Mouse (Mus musculus) 3134 (cell line): ENCODE measurements at regions not wholly inside any gene's neighbourhood (a gene's known extent, or its start where the extent isn't known, plus 50 kb on each side); places are given as distances from the start of the nearest gene placed in this dataset.

Source experiments
- DNase-seq: peaks from one replicate; pipeline ENCODE4 v3.0.0-alpha.2; 2011; ENCODE audit warnings: low spot score; ENCODE audit not compliant: insufficient read length; ENCODE audit errors: extremely low read depth

GRCm38 (mm10) chr17:63003911-63004310 lies 122.8 kb upstream of the Efna5 start:
- DNase-seq: no peak

- no peak for DNase-seq
These were observed 121.6 kb upstream of the Efna5 start for GRCm38 (mm10) chr17:63002729-63003128.

DNA sequence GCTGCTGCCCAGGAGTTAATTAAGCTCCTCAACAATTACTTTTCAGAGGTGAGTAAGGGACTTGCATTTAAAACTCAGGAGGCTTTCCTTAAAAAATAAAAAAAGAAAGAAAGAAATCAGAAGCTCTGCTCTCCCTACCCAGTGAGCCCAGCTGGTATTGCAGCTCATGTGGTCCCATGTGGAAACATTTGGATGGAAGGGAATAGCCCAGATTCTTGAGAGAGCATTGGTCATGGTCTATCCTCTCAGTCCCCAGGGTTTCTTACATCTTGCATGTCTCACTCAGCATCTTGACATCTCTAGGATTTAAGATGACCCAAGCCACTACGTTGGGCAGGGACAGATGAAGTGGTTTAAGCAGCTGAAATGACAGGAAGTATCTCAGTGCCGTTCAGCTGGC lies 120.8 kb upstream of the Efna5 start:
- DNase-seq: no peak

DNA sequence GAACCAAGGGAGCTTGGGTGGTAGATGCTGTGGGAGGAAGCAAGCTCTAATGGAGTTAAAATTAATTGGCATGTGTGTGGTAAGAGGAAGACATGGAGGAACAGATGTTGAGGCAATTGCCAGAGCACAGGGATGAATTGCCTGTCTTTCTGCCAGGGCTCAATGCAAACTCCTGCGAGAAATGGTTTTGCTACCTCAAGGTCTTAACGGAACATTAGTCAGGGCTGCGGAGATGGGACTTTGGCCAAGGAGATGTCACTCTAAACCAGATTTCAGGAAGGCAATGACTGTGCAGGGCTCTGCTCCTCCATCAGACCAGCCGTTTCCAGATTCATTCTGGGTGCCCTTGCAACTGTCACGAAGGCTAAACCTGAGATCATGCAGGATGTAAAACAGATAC lies 116.6 kb upstream of the Efna5 start:
- DNase-seq: no peak

DNA sequence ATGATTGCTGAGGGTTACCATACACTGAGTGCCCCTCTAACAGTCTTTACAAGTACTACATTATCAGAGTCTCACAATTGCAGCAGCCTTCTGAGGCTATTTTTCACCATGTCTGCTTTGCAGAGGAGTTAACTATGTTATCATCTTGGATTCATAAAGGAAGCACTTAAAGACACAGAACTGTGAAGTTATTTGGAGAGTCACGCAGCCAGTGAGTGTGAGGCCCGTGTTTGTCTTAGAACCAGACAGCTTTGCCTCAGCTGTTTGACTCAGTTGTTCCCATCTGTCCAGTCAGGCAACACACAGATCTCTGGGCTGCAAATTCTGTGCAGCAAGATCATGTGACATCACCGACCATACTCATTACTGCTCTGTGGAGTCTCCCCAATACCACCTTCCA lies 114.2 kb upstream of the Efna5 start:
- no peak for DNase-seq

DNA sequence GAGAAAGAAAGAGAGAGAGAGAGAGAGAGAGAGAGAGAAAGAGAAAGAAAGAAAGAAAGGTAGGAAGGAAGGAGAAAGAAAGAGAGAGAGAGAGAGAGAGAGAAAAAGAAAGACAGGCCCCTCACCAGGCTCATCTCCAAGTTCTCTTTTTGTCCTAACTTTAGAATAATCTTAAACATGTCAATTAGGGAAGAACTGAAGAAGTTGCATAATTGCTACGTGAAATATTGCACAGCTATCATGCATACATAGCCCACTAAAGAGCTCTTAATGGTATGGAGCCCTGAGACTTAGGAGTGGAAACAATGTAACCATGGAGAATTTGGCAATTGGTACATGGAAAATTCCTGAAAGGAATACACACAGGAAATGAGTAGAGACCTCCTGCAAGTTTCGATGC lies 111.9 kb upstream of the Efna5 start:
- no peak for DNase-seq

DNA sequence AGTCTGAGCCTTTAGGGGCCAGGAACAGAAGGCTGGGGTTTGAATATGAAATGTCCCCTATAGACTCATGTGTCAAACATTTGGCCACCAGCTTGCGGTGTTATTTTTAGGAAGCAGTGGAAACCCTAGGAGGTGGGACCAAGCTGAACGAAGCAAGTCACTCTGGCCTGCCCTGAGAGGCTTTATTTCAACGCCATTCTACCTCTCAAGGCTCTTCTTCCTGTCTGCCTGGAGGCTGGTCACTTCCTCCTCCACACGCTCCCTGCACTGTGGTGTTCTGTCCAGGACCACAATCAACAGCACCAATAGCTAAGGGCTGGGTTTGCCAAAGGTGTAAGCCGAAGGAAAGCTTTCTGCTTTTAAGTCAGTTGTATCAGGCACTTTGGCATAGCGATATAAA lies 105.2 kb upstream of the Efna5 start:
- no peak for DNase-seq

DNA sequence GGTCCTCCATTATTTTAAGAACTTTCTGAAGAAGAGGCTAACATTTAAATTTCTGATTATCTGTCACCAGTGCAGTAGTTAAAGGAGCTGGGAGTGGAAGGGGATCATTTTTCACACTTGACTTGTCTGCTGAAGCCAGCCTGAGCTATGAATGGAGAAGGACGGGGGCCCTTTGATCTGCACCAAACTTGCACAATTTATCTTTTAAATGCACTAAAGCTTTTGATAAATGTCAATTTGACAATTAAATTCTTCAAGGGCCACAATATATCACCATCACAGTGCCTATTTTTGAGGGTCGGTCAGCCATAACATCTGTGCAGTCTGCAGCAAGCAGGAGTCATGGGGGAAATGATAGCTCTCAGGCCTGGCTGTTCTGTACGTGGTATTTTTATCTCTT lies 99.2 kb upstream of the Efna5 start:
- DNase-seq: no peak

DNA sequence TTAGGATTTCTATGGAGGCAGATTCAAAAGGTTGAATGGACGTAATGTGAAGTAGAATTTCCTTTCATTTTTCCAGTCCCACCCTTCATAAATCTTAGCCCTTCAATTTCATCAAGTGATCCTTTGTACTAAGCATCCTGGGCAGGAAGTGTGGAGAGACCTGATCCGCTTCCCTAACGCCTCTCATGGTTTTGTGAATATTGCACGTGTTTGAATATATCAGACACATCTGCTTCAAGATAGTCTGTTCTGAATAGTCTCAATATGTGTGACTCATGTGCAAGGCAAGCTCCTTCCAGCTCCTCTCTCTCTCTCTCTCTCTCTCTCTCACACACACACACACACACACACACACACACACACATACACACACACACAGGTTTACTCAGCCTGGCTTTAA lies 96.4 kb upstream of the Efna5 start:
- DNase-seq: no peak

DNA sequence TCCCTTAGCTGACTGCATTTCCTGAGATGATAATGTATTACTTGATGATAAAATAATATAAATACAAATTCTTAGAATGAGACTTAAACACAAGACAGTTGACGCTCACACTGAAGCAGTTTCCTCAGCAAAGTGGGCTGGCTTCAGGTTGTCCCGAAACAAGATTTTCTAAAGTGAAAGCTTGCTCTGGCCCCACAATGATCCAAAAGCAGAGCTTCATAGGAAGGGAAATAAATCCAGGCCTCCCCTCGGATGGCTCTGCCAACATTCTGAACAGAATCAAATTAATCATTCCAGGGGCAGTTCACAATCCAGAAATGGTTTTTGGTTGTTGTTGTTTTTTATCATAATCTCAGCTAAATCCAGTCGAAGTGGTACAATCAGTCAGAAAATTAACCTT lies 96.0 kb upstream of the Efna5 start:
- DNase-seq: no peak

GRCm38 (mm10) chr17:62974627-62975279 lies 93.6 kb upstream of the Efna5 start:
- no peak for DNase-seq

DNA sequence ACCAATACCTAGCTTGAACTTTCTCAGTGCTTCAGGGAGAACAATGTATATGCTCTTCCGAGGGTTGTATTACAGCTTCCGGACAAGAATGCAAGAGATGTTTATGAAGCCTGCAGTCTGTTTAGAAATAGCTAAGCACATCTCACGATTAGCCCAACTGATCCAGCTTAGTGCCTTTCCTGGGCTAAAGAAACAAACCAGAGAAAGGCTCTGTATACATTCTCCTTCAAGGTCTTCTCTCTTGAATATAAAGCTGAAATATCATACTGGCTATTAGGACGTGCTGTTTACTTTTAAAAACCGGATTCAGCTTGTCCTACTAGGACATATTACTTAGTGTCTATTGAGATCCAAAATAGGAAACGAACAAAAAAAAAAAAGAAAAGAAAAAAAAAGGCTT lies 87.9 kb upstream of the Efna5 start:
- no peak for DNase-seq

GRCm38 (mm10) chr17:62963824-62964223 lies 82.7 kb upstream of the Efna5 start:
- DNase-seq: no peak

GRCm38 (mm10) chr17:62962292-62962618 lies 81.1 kb upstream of the Efna5 start:
- DNase-seq: no peak

DNA sequence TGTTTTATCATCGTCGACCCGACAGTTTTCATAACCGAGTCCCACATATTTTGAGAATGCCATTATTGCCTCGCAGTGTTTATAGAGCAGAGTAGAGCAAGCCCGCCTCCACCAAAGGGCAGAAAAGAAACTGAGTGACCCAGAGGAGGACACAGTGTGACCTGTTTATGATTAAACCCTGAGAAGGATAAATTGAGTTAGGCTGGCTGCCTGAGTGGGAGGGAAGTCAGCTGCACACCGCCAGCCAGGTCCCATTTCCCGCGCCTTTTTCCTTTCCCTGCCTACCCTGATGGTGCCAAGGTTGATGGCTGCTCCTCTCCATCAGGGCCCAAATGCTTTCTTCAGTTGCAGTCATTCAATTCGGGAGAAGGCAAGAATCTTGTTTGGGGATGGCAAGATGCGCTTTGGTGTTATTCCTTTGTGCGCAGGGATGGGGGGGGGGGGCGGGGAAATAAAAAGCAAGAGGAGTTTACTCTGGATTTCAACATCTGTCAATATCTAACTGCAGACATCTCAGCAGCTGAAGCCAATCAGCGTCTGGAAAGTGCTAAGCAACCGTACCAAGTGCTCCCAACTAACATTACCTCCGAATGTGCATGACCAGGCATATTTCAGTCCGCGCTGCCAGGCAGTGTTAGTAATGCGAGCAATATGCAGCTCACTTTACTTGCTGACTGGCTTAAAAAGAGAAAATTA lies 80.6 kb upstream of the Efna5 start:
- no peak for DNase-seq

GRCm38 (mm10) chr17:62959146-62959545 lies 78.0 kb upstream of the Efna5 start:
- no peak for DNase-seq

DNA sequence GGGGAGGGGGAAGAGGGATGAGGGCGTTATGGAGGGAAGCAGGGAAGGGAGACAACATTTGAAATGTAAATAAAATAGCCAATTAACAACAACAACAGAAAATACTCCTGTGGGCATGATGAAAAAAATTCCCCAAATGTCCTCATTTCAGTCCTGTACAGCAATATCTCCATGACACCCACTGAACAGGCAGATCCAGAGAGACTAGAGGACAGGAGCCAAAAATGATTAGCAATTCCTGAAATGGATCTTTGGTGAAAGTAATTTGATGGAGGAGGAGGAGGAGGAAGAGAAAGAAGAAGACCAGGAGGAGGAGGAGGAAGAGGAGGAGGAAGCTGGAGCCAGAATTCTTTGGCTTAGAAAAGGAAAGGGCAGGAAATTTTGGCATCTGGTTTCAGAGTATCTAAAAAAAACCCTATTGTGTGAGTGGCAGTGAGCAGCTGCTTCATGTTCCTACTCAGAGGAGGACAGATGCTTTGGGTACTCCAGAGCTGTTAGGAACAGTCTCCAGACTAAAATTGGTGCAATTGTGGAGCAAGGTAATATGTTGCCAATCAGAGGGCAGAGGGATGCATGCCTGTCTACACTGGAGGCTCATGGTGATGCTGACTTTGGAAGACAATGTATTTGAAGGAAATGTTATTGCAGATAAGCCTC lies 66.5 kb upstream of the Efna5 start:
- no peak for DNase-seq

GRCm38 (mm10) chr17:62940573-62941252 lies 59.6 kb upstream of the Efna5 start:
- DNase-seq: no peak

DNA sequence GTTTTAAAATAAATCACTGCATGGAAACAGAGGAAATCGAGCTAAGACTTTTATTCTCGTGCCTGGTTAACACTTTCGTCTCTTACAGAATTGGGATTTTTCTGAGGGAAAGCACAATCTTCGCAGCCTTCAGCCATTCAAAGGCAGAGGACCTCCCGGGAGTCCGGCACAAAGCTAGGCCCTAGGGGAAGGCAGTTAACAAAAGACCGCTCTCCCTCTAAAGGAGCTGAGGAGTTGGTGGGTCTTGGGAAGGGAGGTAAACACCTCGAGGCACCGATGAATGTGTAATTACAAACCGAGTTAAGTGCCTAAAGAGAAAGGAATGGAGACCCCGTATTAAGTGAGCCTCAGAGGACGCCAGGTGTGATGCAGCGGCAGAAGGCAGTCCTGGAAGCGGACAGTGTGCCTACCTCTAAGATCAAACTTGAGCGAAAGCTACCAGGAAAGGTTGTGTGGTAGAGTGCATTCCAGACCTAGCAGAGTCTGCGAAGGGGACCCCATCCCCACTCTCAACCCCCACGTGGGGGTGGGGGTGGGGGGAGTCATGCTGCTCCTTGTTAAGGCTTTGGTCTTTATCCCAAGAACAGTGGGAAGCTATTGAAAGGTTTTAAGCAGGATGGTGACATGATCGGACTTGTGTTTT lies 58.9 kb upstream of the Efna5 start:
- peak; percentile 2 for DNase-seq

DNA sequence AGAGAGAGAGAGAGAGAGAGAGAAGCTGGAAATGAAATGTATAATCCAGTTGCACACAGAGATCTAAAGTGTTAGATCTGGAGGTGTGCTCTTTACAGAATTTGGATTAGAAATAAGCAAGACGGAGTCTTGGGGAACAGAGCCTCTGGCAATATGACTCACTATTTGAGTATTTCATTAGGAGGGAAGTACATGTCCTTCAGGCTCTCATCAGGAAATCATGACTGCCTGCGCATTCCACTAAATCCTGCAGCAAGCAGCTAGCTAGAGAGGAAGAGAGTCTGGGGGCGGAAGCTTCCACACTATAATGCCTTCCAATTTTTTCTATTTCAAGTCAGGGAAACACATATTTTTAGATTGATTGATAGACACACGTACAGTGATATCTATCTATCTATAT lies 58.1 kb upstream of the Efna5 start:
- DNase-seq: no peak
